Mouse (Mus musculus) gastrocnemius, adult 2 months (tissue): ENCODE results near the gene Nrbf2. TPM values are rescaled to one million over a fixed set of nuclear protein-coding genes. Genes with fewer than 3 reads are reported as not detected.

Experiments
- DNase-seq: peaks from one replicate; pipeline ENCODE4 v3.0.0; 2022
- H3K27ac ChIP-seq: fragments of 200-600 bp; 2 replicates; pipeline ENCODE4 v1.8.1; 2022; ENCODE audit warnings: mild to moderate bottlenecking
- H3K4me3 ChIP-seq: fragments of 200-600 bp; 2 replicates; pipeline ENCODE4 v1.8.1; 2022; ENCODE audit warnings: mild to moderate bottlenecking, moderate library complexity
- CTCF ChIP-seq: fragments of 200-600 bp; IDR thresholded peaks from 2 replicates; pipeline ENCODE4 v1.8.1; 2022; ENCODE audit warnings: antibody characterized with exemption, mild to moderate bottlenecking, moderate library complexity
- intact Hi-C: fragments of 180-260 bp; cut with DNase I; formaldehyde crosslinking; loops from one replicate; pipeline ENCODE4 v1.15.1; 2025
- total RNA-seq, 2 experiments: library from RNA; stranded (reverse); gene quantifications; 2 replicates each; pipeline ENCODE4 v1.2.3; 2021

Nrbf2 gene
- total RNA-seq, 2 experiments from 2014 or later: 13.0 to 13.4 TPM

- DNase-seq: peak; percentile 73
- Histone ChIP-seq H3K27ac (no peak overlapping the region), H3K4me3 (no peak overlapping the region)
- intact Hi-C loops: loop anchor here (1.0 kb wide), 1 partner anchor 46 kb away; no protein-coding TSS in a partner anchor
- peak; percentile 90 for TF ChIP-seq CTCF
These were observed 26.3 kb upstream of the Nrbf2 start for GRCm38 (mm10) chr10:67311277-67311959.

- intact Hi-C loops: no loop called here
- no peak overlapping the region for H3K27ac ChIP-seq
- no peak for TF ChIP-seq CTCF
- no peak for DNase-seq
- H3K4me3 ChIP-seq: no peak overlapping the region
These were observed 24.5 kb upstream of the Nrbf2 start for GRCm38 (mm10) chr10:67309483-67310138.

- no peak overlapping the region for H3K27ac ChIP-seq
- H3K4me3 ChIP-seq: no peak overlapping the region
- no peak for DNase-seq
- intact Hi-C loops: no loop called here
- TF ChIP-seq CTCF: no peak
These were observed 17.2 kb upstream of the Nrbf2 start for GRCm38 (mm10) chr10:67302340-67302739.

GRCm38 (mm10) chr10:67301046-67301445, 15.9 kb upstream of the Nrbf2 start:
- TF ChIP-seq CTCF: no peak
- no peak for DNase-seq
- intact Hi-C loops: no loop called here
- Histone ChIP-seq H3K27ac (no peak overlapping the region), H3K4me3 (no peak overlapping the region)

- no peak for TF ChIP-seq CTCF
- no peak overlapping the region for H3K4me3 ChIP-seq
- H3K27ac ChIP-seq: no peak overlapping the region
- no peak for DNase-seq
- intact Hi-C loops: no loop called here
These were observed 14.2 kb upstream of the Nrbf2 start for GRCm38 (mm10) chr10:67299285-67299684.

- Histone ChIP-seq H3K4me3 (no peak overlapping the region), H3K27ac (no peak overlapping the region)
- intact Hi-C loops: no loop called here
- no peak for TF ChIP-seq CTCF
- peak; percentile 52 for DNase-seq
These were observed 13.8 kb upstream of the Nrbf2 start for GRCm38 (mm10) chr10:67298856-67299255.

- Histone ChIP-seq H3K4me3 (peak overlapping the region; percentile 43), H3K27ac (peak overlapping the region; percentile 68)
- TF ChIP-seq CTCF: no peak
- intact Hi-C loops: no loop called here
- DNase-seq: no peak
These were observed 12.2 kb upstream of the Nrbf2 start for GRCm38 (mm10) chr10:67297175-67297855.

- no peak overlapping the region for H3K27ac ChIP-seq
- H3K4me3 ChIP-seq: no peak overlapping the region
- no peak for DNase-seq
- TF ChIP-seq CTCF: no peak
- intact Hi-C loops: no loop called here
These were observed 11.5 kb upstream of the Nrbf2 start for GRCm38 (mm10) chr10:67296482-67297152.

GRCm38 (mm10) chr10:67295938-67296466, 10.9 kb upstream of the Nrbf2 start:
- intact Hi-C loops: no loop called here
- no peak for DNase-seq
- H3K27ac ChIP-seq: no peak overlapping the region
- TF ChIP-seq CTCF: no peak
- H3K4me3 ChIP-seq: no peak overlapping the region

GRCm38 (mm10) chr10:67295331-67295730, 10.2 kb upstream of the Nrbf2 start:
- no peak for DNase-seq
- intact Hi-C loops: no loop called here
- Histone ChIP-seq H3K4me3 (no peak overlapping the region), H3K27ac (no peak overlapping the region)
- TF ChIP-seq CTCF: no peak

- Histone ChIP-seq H3K4me3 (no peak overlapping the region), H3K27ac (peak overlapping the region; percentile 55)
- intact Hi-C loops: no loop called here
- TF ChIP-seq CTCF: no peak
- peak; percentile 39 for DNase-seq
These were observed 6.0 kb upstream of the Nrbf2 start for GRCm38 (mm10) chr10:67291087-67291486.

- TF ChIP-seq CTCF: no peak
- H3K27ac ChIP-seq: peak overlapping the region; percentile 55
- no peak for DNase-seq
- no peak overlapping the region for H3K4me3 ChIP-seq
- intact Hi-C loops: no loop called here
These were observed 5.5 kb upstream of the Nrbf2 start for GRCm38 (mm10) chr10:67290622-67291021.
